Mouse (Mus musculus) left cerebral cortex, adult 18-20 months (tissue): ENCODE measurements around the gene Spint5. TPM values are rescaled to one million over a fixed set of nuclear protein-coding genes. Genes with fewer than 3 reads are reported as not detected.

Experiments
- DNase-seq, 2 experiments: peaks; one replicate each; pipeline ENCODE4 v3.0.0; 2021 to 2022; ENCODE audit warnings: low spot score in 2 of 2, mixed read lengths in 1 of 2
- total RNA-seq, 2 experiments: library from RNA; stranded (reverse); gene quantifications; 2 replicates each; pipeline ENCODE4 v1.2.3; 2021

Gene Spint5
- total RNA-seq, 2 experiments from 2014 or later: not detected

- no peak for DNase-seq
These were observed 20.3 kb downstream of the Spint5 start for GRCm38 (mm10) chr2:164735446-164735845.

- no peak for DNase-seq
These were observed 22.4 kb downstream of the Spint5 start for GRCm38 (mm10) chr2:164737377-164738090.

GRCm38 (mm10) chr2:164739876-164740275, 24.8 kb downstream of the Spint5 start:
- DNase-seq: no peak

DNA sequence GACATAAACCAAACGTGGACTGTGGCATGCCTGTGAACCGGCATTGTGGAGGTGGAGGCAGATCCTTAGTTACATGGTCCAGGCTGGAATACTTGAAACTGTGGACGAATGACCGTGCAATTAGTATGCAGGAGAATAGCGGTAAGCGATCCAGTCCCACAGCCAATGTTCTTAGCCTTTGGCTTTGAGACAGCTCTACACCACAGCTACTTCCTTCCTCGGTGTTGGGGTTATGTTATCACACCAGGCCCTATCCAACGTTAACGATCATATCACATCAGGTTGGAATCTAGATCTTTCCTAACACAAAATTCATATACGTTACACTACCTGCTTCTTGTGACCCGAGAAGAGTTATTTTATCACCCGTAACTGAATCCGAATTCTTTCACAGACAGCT, 29.9 kb downstream of the Spint5 start:
- no peak for DNase-seq

GRCm38 (mm10) chr2:164745843-164746479, 30.9 kb downstream of the Spint5 start, which contains the start of the genes Wfdc3 and Dnttip1:
Gene Wfdc3 (minus strand): TSS chr2:164745931.
Gene Dnttip1 (plus strand): TSS chr2:164745983.
- peak; percentile 92 to 96 for DNase-seq

DNA sequence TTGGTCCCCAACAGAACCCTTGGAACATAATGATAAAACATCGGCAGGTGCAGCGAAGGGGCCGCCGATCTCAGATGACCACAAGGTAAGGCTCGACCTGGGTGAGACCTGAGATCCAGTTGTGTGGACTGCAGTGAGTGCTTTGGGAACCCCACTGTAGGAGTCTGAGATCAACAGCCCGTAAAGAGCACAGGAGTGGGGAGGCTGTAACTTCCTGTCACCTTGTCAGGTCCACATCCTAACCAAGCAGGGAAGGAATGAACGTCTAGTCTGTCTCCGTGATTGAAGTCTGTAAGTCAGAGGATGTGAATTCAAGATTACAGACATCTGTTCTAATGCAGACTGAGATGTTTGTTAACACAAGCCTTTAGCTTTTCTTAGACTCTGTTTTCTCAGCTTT, 31.6 kb downstream of the Spint5 start:
- no peak for DNase-seq

DNA sequence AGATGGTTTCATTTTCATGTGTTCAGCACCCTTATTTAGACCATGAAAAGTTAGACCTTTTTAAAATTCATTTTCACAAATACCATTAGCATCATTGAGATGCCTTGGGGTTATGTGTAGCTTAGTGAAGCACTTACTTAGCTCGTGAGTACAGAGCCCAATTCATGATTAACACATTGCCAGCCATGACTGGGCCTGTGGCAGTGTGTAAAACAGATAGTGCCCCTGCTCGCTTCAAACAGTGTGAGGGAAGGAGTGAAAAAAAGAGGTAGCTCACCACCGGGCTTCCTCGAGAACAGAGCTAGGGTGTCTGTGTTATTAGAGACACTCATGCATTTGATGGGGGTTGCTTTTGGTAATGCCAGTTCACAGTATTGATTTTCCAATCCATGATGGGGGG, 33.1 kb downstream of the Spint5 start:
- no peak for DNase-seq

GRCm38 (mm10) chr2:164748991-164749390, 33.9 kb downstream of the Spint5 start:
- no peak for DNase-seq

DNA sequence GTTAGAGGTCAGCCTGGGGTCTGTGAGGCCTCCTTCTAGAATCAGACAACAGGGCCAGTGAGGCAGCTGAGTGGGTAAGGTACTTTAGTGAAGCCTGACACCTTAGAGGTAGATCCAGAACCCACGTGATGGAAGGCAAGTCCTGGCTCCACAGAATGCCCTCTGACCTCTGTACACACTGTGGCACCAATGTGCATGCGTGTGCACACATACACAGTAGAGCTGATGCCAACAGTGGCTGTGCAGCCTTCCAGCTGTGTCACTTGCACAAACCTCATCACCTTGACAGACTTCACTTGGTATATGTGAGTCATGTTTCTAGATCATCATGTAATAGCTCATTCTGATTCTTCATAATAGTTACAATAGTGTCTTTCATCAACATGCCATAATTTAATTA, 37.3 kb downstream of the Spint5 start:
- DNase-seq: no peak

DNA sequence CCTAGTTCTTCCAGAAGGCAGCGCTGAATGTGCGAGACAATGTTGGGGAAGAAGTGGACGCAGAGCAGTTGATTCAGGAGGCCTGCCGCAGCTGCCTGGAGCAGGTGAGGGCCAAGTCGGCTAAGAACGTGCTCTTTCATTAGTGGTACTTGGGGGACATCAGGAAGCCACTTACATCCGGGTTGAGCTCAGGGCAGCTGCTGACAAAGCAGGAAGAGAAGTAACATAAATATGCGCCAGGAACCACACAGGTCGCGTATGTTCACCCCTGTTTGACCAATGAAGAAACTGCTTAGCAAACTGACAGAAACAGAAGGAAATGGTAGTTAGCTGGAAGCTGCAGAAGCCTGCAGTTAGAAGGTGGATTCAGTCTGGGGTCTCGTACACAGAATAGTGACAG, 39.0 kb downstream of the Spint5 start:
- DNase-seq: no peak

DNA sequence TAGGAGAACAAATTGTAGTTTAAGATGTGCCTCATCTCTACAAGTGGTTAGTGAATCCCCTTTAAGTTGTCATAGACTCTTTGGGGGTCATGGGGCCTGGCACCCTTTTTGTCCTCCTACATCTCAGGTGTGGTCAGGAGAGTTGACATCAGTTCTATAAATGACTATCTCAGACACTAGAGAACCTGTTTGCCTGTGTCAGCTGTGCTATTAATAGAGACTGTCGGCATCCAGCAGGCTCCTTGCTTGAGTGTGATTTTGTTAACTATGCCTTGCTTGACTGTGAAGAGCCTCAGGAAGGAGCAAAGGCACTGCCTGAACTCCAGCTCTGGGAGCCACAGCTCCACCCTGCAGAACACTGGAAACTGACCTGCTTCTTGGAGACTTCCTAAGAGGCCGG, 39.7 kb downstream of the Spint5 start:
- no peak for DNase-seq

- no peak for DNase-seq
These were observed 42.7 kb downstream of the Spint5 start for GRCm38 (mm10) chr2:164757841-164758240.

GRCm38 (mm10) chr2:164758692-164759091, 43.6 kb downstream of the Spint5 start:
- no peak for DNase-seq

- no peak for DNase-seq
These were observed 45.1 kb downstream of the Spint5 start for GRCm38 (mm10) chr2:164760059-164760833.

- DNase-seq: no peak
These were observed 46.4 kb downstream of the Spint5 start for GRCm38 (mm10) chr2:164761502-164761901.

GRCm38 (mm10) chr2:164761971-164762370, 46.9 kb downstream of the Spint5 start:
- DNase-seq: no peak

DNA sequence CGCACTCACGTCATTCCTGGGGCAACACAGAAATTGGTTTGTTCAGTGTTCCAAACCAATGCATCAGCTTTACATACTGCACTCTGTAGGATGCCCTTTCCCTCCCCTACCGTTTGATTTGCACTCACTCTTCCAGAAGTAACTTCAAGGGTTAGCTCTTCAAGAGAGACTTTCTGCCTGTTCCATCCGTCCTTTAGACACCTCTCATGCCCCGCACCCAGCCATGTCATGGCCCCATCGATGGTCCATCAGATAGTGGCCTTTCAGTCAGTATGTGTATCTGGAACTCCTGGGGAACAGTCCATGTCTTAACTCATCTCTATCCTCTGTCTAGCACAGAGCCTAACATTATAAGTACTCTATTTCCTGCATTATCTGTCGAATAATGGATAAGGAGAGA, 47.5 kb downstream of the Spint5 start:
- no peak for DNase-seq

DNA sequence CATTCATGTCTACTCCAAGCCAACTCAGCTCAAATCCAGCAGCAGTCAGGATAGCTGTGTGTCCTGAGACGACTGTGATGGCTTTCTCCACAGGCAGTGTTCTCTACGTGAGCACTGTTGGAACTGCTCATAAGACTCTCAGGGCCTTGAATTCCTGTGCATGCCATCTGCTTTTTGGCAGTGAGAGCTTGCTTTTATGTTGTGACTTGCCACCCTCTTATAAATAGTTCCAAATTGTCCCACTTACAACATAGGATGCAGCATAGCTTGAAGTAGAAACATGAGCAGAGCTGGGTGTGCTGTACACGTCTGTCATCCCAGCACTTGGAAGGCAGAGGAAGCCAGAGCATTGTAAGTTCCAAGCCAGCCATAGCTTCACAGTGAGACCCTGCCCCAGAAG, 50.7 kb downstream of the Spint5 start:
- peak; percentile 14 to 22 for DNase-seq
